Mouse (Mus musculus) limb, embryonic 12.5 days (tissue): ENCODE measurements around the gene Sim2. TPM values are rescaled to one million over a fixed set of nuclear protein-coding genes. Genes with fewer than 3 reads are reported as not detected.

Experiments used
- ATAC-seq: fragments of 200-750 bp; cut with Nextera tagmentation; 2 replicates; pipeline ENCODE4 v1.8.0; 2017; ENCODE audit warnings: low read depth, moderate TSS enrichment; ENCODE audit not compliant: insufficient number of reproducible peaks, insufficient read depth, low FRiP score, low TSS enrichment
- H3K27ac ChIP-seq: fragments of 300-500 bp; sonication (generic); 2 replicates; pipeline ENCODE4 v1.5.1; 2016; ENCODE audit warnings: mild to moderate bottlenecking, moderate library complexity
- H3K27me3 ChIP-seq: fragments of 300-500 bp; sonication (generic); 2 replicates; pipeline ENCODE4 v1.6.1; 2016; ENCODE audit warnings: mild to moderate bottlenecking, moderate library complexity
- H3K36me3 ChIP-seq: fragments of 300-500 bp; sonication (generic); 2 replicates; pipeline ENCODE4 v1.6.1; 2016; ENCODE audit warnings: mild to moderate bottlenecking, moderate library complexity
- H3K4me1 ChIP-seq: fragments of 300-500 bp; sonication (generic); replicated peaks from 2 replicates; pipeline ENCODE4 v1.6.1; 2016
- H3K4me2 ChIP-seq: fragments of 300-500 bp; sonication (generic); 2 replicates; pipeline ENCODE4 v1.6.1; 2016; ENCODE audit warnings: mild to moderate bottlenecking, moderate library complexity
- H3K4me3 ChIP-seq: fragments of 300-500 bp; sonication (generic); replicated peaks from 2 replicates; pipeline ENCODE4 v1.5.1; 2016; ENCODE audit warnings: mild to moderate bottlenecking
- H3K9ac ChIP-seq: fragments of 300-500 bp; sonication (generic); replicated peaks from 2 replicates; pipeline ENCODE4 v1.6.1; 2016; ENCODE audit warnings: mild to moderate bottlenecking, moderate library complexity
- H3K9me3 ChIP-seq: fragments of 300-500 bp; sonication (generic); 2 replicates; pipeline ENCODE4 v1.6.1; 2016; ENCODE audit warnings: mild to moderate bottlenecking, moderate library complexity
- WGBS: fragments of 180-500 bp; shearing (Covaris S2); methylation state at CpG from one replicate; pipeline ENCODE4 v1.1.7; 2016; 5-methylcytosine and 5-hydroxymethylcytosine counted together
- polyA plus RNA-seq: library from polyadenylated mRNA; unstranded; fragments of >200 nt; fragmentation: Nextera tagmentation; extraction: Ambion mirVana; gene quantifications from 2 replicates; pipeline ENCODE4 v1.2.1, GENCODE M21; 2016

Gene Sim2
- polyA plus RNA-seq, 1 experiment from 2014 or later = 2.0 TPM

- Histone ChIP-seq H3K4me3 (peak overlapping the region; percentile 28; the same call in 1 of the 2 replicates), H3K36me3 (no peaks in the 10 kb centered on the region), H3K27me3 (peaks cover 97% of the 10 kb centered on the region), H3K9ac (no peak overlapping the region), H3K4me2 (no peak overlapping the region; the same call in 1 of the 2 replicates), H3K9me3 (no peaks in the 10 kb centered on the region), H3K4me1 (peaks cover 25% of the 10 kb centered on the region), H3K27ac (no peak overlapping the region)
- ATAC-seq = no peak
- 3% methylated on average over 11 of the region's 11 CpGs for WGBS
Observed at GRCm38 (mm10) chr16:94088226-94088748, 3.6 kb downstream of the Sim2 start.

- Histone ChIP-seq H3K36me3 (no peaks in the 10 kb centered on the region), H3K27ac (no peak overlapping the region), H3K4me3 (peak overlapping the region; percentile 8; the same call in 1 of the 2 replicates), H3K27me3 (peaks cover 98% of the 10 kb centered on the region), H3K4me2 (peak overlapping the region; percentile 5; the same call in 1 of the 2 replicates), H3K4me1 (peaks cover 25% of the 10 kb centered on the region), H3K9ac (no peak overlapping the region), H3K9me3 (no peaks in the 10 kb centered on the region)
- WGBS = 8% methylated on average over 14 of the region's 14 CpGs
- ATAC-seq = no peak
Observed at GRCm38 (mm10) chr16:94088819-94089692, 4.3 kb downstream of the Sim2 start.

GRCm38 (mm10) chr16:94092511-94093150, 7.9 kb downstream of the Sim2 start:
- no peak overlapping the region for H3K4me2 ChIP-seq
- no peak overlapping the region for H3K4me3 ChIP-seq
- WGBS = 2% methylated on average over 12 of the region's 12 CpGs
- H3K27me3 ChIP-seq = peaks cover 93% of the 10 kb centered on the region
- H3K9me3 ChIP-seq = no peaks in the 10 kb centered on the region
- no peak overlapping the region for H3K9ac ChIP-seq
- peaks cover 21% of the 10 kb centered on the region for H3K4me1 ChIP-seq
- no peaks in the 10 kb centered on the region for H3K36me3 ChIP-seq
- no peak overlapping the region for H3K27ac ChIP-seq
- no peak for ATAC-seq

- Histone ChIP-seq H3K4me3 (no peak overlapping the region), H3K9ac (no peak overlapping the region), H3K9me3 (no peaks in the 10 kb centered on the region), H3K4me1 (peaks cover 28% of the 10 kb centered on the region), H3K27ac (no peak overlapping the region), H3K36me3 (no peaks in the 10 kb centered on the region), H3K27me3 (peaks cover 93% of the 10 kb centered on the region), H3K4me2 (no peak overlapping the region)
- no peak for ATAC-seq
- 1% methylated on average over 24 of the region's 24 CpGs for WGBS
Observed at GRCm38 (mm10) chr16:94093151-94093863, 8.6 kb downstream of the Sim2 start.

- no peaks in the 10 kb centered on the region for H3K36me3 ChIP-seq
- H3K4me1 ChIP-seq = peaks cover 28% of the 10 kb centered on the region
- H3K4me3 ChIP-seq = no peak overlapping the region; the same call in none of the 2 replicates
- peak overlapping the region; percentile 26 for H3K4me2 ChIP-seq
- ATAC-seq = no peak
- H3K27ac ChIP-seq = no peak overlapping the region
- peaks cover 91% of the 10 kb centered on the region for H3K27me3 ChIP-seq
- H3K9me3 ChIP-seq = no peaks in the 10 kb centered on the region
- 1% methylated on average over 48 of the region's 48 CpGs for WGBS
- H3K9ac ChIP-seq = no peak overlapping the region
Observed at GRCm38 (mm10) chr16:94094251-94095108, 9.7 kb downstream of the Sim2 start.

- no peak for ATAC-seq
- H3K27ac ChIP-seq = no peak overlapping the region
- peak overlapping the region; percentile 26 for H3K4me2 ChIP-seq
- H3K36me3 ChIP-seq = no peaks in the 10 kb centered on the region
- H3K9ac ChIP-seq = no peak overlapping the region
- 1% methylated on average over 26 of the region's 26 CpGs for WGBS
- H3K4me1 ChIP-seq = peaks cover 32% of the 10 kb centered on the region
- peaks cover 91% of the 10 kb centered on the region for H3K27me3 ChIP-seq
- no peaks in the 10 kb centered on the region for H3K9me3 ChIP-seq
- H3K4me3 ChIP-seq = no peak overlapping the region; the same call in 1 of the 2 replicates
Observed at GRCm38 (mm10) chr16:94095109-94095822, 10.5 kb downstream of the Sim2 start.

- ATAC-seq = no peak
- Histone ChIP-seq H3K4me2 (0 out of 2 replicates have a peak overlapping the region, but pooled peaks have one; percentile 6), H3K36me3 (no peaks in the 10 kb centered on the region), H3K4me3 (no peak overlapping the region), H3K9me3 (no peaks in the 10 kb centered on the region), H3K9ac (no peak overlapping the region), H3K27me3 (peaks cover 82% of the 10 kb centered on the region), H3K4me1 (peaks cover 33% of the 10 kb centered on the region), H3K27ac (no peak overlapping the region)
- 3% methylated on average over 14 of the region's 14 CpGs for WGBS
Observed at GRCm38 (mm10) chr16:94096479-94096878, 11.7 kb downstream of the Sim2 start.

GRCm38 (mm10) chr16:94097724-94098455, 13.2 kb downstream of the Sim2 start:
- Histone ChIP-seq H3K9me3 (no peaks in the 10 kb centered on the region), H3K4me2 (no peak overlapping the region), H3K4me3 (no peak overlapping the region), H3K27me3 (peaks cover 75% of the 10 kb centered on the region), H3K36me3 (no peaks in the 10 kb centered on the region), H3K9ac (no peak overlapping the region), H3K4me1 (peaks cover 36% of the 10 kb centered on the region), H3K27ac (no peak overlapping the region)
- ATAC-seq = peak; percentile 61; the same call in 1 of the 2 replicates
- WGBS = 7% methylated on average over 12 of the region's 12 CpGs

- no peaks in the 10 kb centered on the region for H3K4me1 ChIP-seq
- H3K27me3 ChIP-seq = peaks cover 69% of the 10 kb centered on the region
- WGBS = 79% methylated on average over 7 of the region's 7 CpGs
- H3K9me3 ChIP-seq = no peaks in the 10 kb centered on the region
- no peaks in the 10 kb centered on the region for H3K36me3 ChIP-seq
- H3K4me3 ChIP-seq = no peak overlapping the region
- H3K27ac ChIP-seq = no peak overlapping the region
- no peak overlapping the region for H3K4me2 ChIP-seq
- H3K9ac ChIP-seq = no peak overlapping the region
- no peak for ATAC-seq
Observed at GRCm38 (mm10) chr16:94113160-94113559, 28.4 kb downstream of the Sim2 start.
